Comparison of ENCODE assay signal across 12 mouse cellular contexts in the genomic region with DNA sequence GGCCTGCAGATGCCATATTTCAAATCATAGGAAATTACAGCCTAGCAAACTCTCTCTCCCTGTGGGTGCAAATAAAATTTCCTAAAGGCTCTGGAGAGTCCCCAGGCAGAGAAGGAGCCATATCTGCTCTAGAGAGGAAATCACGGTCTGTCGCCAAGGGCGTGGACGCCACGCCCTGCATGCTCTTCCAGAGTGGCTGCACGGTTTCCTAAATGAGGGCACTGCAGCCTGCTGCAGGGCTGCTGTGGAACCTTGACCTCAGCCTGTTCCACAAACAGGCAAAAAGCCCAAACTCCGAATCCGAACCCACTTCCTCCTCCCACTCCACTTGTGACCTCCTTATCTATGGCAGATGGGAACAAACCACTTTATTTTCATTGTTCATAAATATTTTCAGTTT.
DNase-seq lines count a peak whose midpoint lies in the region; ATAC-seq and TF ChIP-seq lines count a peak whose summit lies in the region.
"Had no signal": no experiment of that assay in that cellular context is flagged by ENCODE, and none has a peak within 500 bp of the region (broad histone marks: within the 10 kb centered on the region; RNA-seq: fewer than 3 reads in every experiment).

No protein-coding gene starts in this region.

- H3K4me3 ChIP-seq in forebrain, embryonic 12.5 days (replicated peaks): no peak overlapping the region
- no peak overlapping the region for H3K4me3 ChIP-seq in forebrain, embryonic 15.5 days
- H3K4me3 ChIP-seq in midbrain, embryonic 11.5 days (ENCODE audit: low read depth, low read length): no peak overlapping the region
- H3K4me3 ChIP-seq in midbrain, postnatal 0 days (ENCODE audit: low read depth, low read length): no peak overlapping the region
- H3K4me3 ChIP-seq: erythroblast, embryonic 14.5 days; liver, embryonic 12.5 days had no signal

- peak; percentile 84 for DNase-seq in midbrain, embryonic 11.5 days (ENCODE audit: low spot score, missing footprints)
- no peak for DNase-seq in midbrain, postnatal 0 days (ENCODE audit: low spot score)
- peak; percentile 23 for DNase-seq in heart, postnatal 25 days (ENCODE audit: low spot score)
- peak; percentile 30 for DNase-seq in ovary, postnatal 36 days (ENCODE audit: low spot score)
- DNase-seq: cerebellum, adult 8-10 months; layer of hippocampus, adult 9-11 months had no signal

- H3K27me3 ChIP-seq in forebrain, embryonic 12.5 days: no peaks in the 10 kb centered on the region
- no peaks in the 10 kb centered on the region for H3K27me3 ChIP-seq in forebrain, embryonic 15.5 days
- no peaks in the 10 kb centered on the region for H3K27me3 ChIP-seq in midbrain, embryonic 11.5 days (ENCODE audit: control insufficient read depth, insufficient read depth, low read length)
- H3K27me3 ChIP-seq in midbrain, postnatal 0 days (ENCODE audit: insufficient read depth, low read length): no peaks in the 10 kb centered on the region
- H3K27me3 ChIP-seq: liver, embryonic 12.5 days had no signal

- no peak overlapping the region for H3K4me2 ChIP-seq in forebrain, embryonic 12.5 days
- H3K4me2 ChIP-seq in forebrain, embryonic 15.5 days (replicated peaks): no peak overlapping the region
- H3K4me2 ChIP-seq in midbrain, embryonic 11.5 days: no peak overlapping the region
- no peak overlapping the region for H3K4me2 ChIP-seq in midbrain, postnatal 0 days (ENCODE audit: low read depth, low read length, poor library complexity, severe bottlenecking)
- H3K4me2 ChIP-seq: liver, embryonic 12.5 days had no signal

- no peak for ATAC-seq in forebrain, embryonic 12.5 days (ENCODE audit: low FRiP score)
- ATAC-seq in forebrain, embryonic 15.5 days (replicated peaks): no peak
- ATAC-seq in midbrain, embryonic 11.5 days (ENCODE audit: low FRiP score): no peak
- no peak for ATAC-seq in midbrain, postnatal 0 days (ENCODE audit: low FRiP score)
- no peak for ATAC-seq in megakaryocyte-erythroid progenitor cell, adult 5-6 weeks (replicated peaks; ENCODE audit: low FRiP score, low TSS enrichment, poor library complexity, severe bottlenecking)
- no peak for ATAC-seq in granulocyte monocyte progenitor cell, adult 5-6 weeks (replicated peaks; ENCODE audit: poor library complexity, severe bottlenecking)
- ATAC-seq: liver, embryonic 12.5 days had no signal

- no peak for TF ChIP-seq CTCF in midbrain, postnatal 0 days (IDR thresholded peaks at IDR 0.05)

- peaks cover 9% of the 10 kb centered on the region for H3K4me1 ChIP-seq in forebrain, embryonic 12.5 days
- 0 out of 2 replicates have a peak, but pooled peaks cover 3% of the 10 kb centered on the region for H3K4me1 ChIP-seq in forebrain, embryonic 15.5 days
- H3K4me1 ChIP-seq in midbrain, embryonic 11.5 days (ENCODE audit: control insufficient read depth, insufficient read depth, low read length): peaks cover 2% of the 10 kb centered on the region
- H3K4me1 ChIP-seq in midbrain, postnatal 0 days (ENCODE audit: insufficient read depth, low read length): no peaks in the 10 kb centered on the region
- H3K4me1 ChIP-seq: liver, embryonic 12.5 days had no signal

- 60% methylated on average over 8 of the region's 8 CpGs for WGBS in forebrain, embryonic 12.5 days
- WGBS in forebrain, embryonic 15.5 days: 66% methylated on average over 8 of the region's 8 CpGs
- 53% methylated on average over 8 of the region's 8 CpGs for WGBS in midbrain, embryonic 11.5 days
- WGBS in midbrain, postnatal 0 days: 55% methylated on average over 8 of the region's 8 CpGs

- H3K27ac ChIP-seq in forebrain, embryonic 12.5 days: peak overlapping the region; percentile 56
- no peak overlapping the region for H3K27ac ChIP-seq in forebrain, embryonic 15.5 days (replicated peaks)
- no peak overlapping the region for H3K27ac ChIP-seq in midbrain, embryonic 11.5 days (ENCODE audit: low read depth, low read length)
- no peak overlapping the region for H3K27ac ChIP-seq in midbrain, postnatal 0 days (ENCODE audit: low read depth, low read length)
- H3K27ac ChIP-seq: liver, embryonic 12.5 days had no signal

- no peaks in the 10 kb centered on the region for H3K9me3 ChIP-seq in forebrain, embryonic 12.5 days
- H3K9me3 ChIP-seq in forebrain, embryonic 15.5 days: no peaks in the 10 kb centered on the region
- no peaks in the 10 kb centered on the region for H3K9me3 ChIP-seq in midbrain, embryonic 11.5 days (ENCODE audit: control insufficient read depth, low read length)
- H3K9me3 ChIP-seq in midbrain, postnatal 0 days (ENCODE audit: low read length): no peaks in the 10 kb centered on the region
- H3K9me3 ChIP-seq: liver, embryonic 12.5 days had no signal

- no peak overlapping the region for H3K9ac ChIP-seq in forebrain, embryonic 12.5 days
- no peak overlapping the region for H3K9ac ChIP-seq in forebrain, embryonic 15.5 days (replicated peaks)
- no peak overlapping the region for H3K9ac ChIP-seq in midbrain, embryonic 11.5 days (ENCODE audit: low read length)
- H3K9ac ChIP-seq in midbrain, postnatal 0 days (replicated peaks; ENCODE audit: low read length, poor library complexity, severe bottlenecking): no peak overlapping the region
- H3K9ac ChIP-seq: liver, embryonic 12.5 days had no signal

- intact Hi-C loops in heart, postnatal 25 days (cut with DNase I): no loop called here

- H3K36me3 ChIP-seq in forebrain, embryonic 12.5 days (replicated peaks): no peaks in the 10 kb centered on the region
- H3K36me3 ChIP-seq in forebrain, embryonic 15.5 days: no peaks in the 10 kb centered on the region
- H3K36me3 ChIP-seq in midbrain, embryonic 11.5 days (ENCODE audit: control insufficient read depth, insufficient read depth, low read length): no peaks in the 10 kb centered on the region
- no peaks in the 10 kb centered on the region for H3K36me3 ChIP-seq in midbrain, postnatal 0 days (ENCODE audit: insufficient read depth, low read length)
- H3K36me3 ChIP-seq: liver, embryonic 12.5 days had no signal
